Mouse (Mus musculus) bone marrow macrophage, adult 2 months (primary cell): ENCODE measurements around the gene Faim2.

Source experiments
- CTCF ChIP-seq: IDR thresholded peaks from 2 replicates; pipeline ENCODE4 v1.5.1; 2012; ENCODE audit warnings: low read depth, mild to moderate bottlenecking, low read length, moderate library complexity
- POLR2A ChIP-seq: IDR thresholded peaks from 2 replicates; pipeline ENCODE4 v1.6.1; 2012; ENCODE audit warnings: mild to moderate bottlenecking, low read depth, low read length, borderline replicate concordance

DNA sequence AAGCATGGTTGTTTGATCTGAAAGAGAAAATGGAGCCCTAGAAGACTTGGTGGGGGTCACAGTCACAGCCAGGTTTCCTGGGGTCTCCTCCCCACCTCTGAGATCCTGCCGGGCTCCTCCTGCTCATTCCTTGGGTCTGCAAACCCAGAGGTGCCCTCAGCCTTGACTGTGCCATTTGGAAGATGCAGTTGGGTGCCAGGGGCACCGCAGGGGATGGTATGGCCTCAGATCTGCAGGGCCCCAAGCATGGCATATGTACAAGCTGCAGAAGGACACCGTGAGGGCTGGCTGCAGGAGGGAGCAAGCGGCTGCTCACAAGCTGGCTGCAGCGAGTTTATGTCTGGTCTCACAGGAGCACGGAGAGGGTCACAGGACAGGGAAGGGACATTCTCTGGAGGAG lies 28.2 kb downstream of the Faim2 start:
- TF ChIP-seq POLR2A = no peak
- no peak for TF ChIP-seq CTCF
